Mouse (Mus musculus) gastrocnemius, postnatal 14 days (tissue): ENCODE data around the gene Arhgef12. TPM values are rescaled to one million over a fixed set of nuclear protein-coding genes. Genes with fewer than 3 reads are reported as not detected.
"Not testable (repeated sequence)": the region's sequence is repeated elsewhere in the genome, so short reads cannot be mapped to it uniquely, and the experiment has no call there.

Source experiments
- DNase-seq: peaks from one replicate; pipeline ENCODE4 v3.0.0; 2021; ENCODE audit warnings: mixed read lengths
- intact Hi-C: fragments of 180-260 bp; cut with DNase I; formaldehyde crosslinking; loops from one replicate; pipeline ENCODE4 v1.15.1; 2025; ENCODE audit warnings: low total_unique reads
- long read RNA-seq, 2 experiments: library from polyadenylated mRNA; stranded (forward); transcript quantifications; one replicate each; pipeline ENCODE4 v2.0.0; 2021
- total RNA-seq, 2 experiments: library from RNA; stranded (reverse); gene quantifications; 2 replicates each; pipeline ENCODE4 v1.2.3; 2021

Gene Arhgef12
- 10 to 100 TPM; 45.7 to 52.5 TPM for total RNA-seq
- long read RNA-seq, experiment 1, partial matches to known transcripts: 6 of 19 reads
- long read RNA-seq, experiment 1, other reads (novel, unspliced or antisense): 13 of 19 reads
- long read RNA-seq, experiment 2, full-length matches to known transcripts: 1 of 9 reads
- long read RNA-seq, experiment 2, partial matches to known transcripts: 7 of 9 reads
- long read RNA-seq, experiment 2, other reads (novel, unspliced or antisense): 1 of 9 reads

DNA sequence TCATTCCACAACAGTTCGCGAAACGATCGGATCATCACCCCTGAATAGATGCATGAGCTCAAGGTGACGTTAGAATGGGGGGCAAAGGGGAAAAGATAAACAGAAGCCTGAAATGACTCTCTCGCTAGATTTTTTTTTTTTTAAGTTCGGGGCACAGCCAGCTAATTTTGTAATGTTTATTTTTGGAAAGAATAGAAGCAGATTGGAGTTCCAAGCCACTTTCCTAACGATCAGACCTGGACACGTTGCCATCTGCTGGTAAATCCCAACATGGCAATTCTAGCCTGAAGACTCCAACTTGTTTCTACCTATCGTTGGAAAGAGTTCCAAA, at the start of gene Arhgef12:
Gene Arhgef12 (minus strand): TSS at position 53 of the 331 bp plus-strand sequence.
- peak; percentile 39 for DNase-seq
- intact Hi-C loops: loop anchor here (5.0 kb wide), 1 partner anchor 110 kb away; no protein-coding TSS in a partner anchor

- no peak for DNase-seq
These were observed 48.9 kb upstream of the Arhgef12 start for GRCm38 (mm10) chr9:43155960-43156359.

DNA sequence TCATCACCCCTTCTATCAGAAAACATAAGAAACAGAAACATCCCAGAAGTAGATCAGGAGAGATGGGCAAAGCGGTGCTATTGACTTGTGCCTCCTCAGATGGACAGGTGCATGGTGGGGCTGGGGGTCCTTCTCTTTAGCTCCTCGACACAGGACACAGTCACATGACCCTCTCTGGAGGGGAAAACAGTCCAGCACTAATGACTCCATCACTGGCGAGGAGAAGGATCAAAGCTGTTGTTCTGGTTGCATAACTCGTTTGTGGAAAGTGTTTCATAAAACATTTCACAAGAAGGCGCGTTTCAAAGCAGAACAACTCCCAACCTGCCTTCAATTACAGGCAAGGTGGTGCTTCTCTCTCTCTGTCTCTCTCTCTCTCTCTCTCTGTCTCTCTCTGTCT, 44.7 kb upstream of the Arhgef12 start:
- intact Hi-C loops: no loop called here
- DNase-seq: no peak

More at GRCm38 (mm10) chr9:43155960-43156359, 48.9 kb upstream of the Arhgef12 start:
- intact Hi-C loops: no loop called here

DNA sequence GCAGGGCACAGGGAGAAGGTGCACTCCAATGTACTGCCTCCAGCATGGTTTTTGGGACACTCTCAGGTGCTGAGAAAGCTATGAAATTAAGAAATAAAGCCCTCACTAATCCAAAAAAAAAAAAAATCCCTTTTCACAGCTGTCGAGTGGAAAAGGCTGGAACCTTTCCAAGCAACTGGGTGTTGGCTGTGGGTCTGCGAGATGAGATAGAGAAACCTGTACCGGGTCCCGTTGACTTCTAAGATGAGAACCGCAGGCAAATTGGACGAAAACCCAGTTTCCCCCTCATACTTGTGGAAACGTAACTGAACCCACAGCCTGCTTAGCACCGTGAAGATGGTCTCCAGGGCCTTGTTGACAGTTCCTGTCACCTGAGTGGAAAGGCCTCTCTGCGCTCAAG, 43.9 kb upstream of the Arhgef12 start:
- no peak for DNase-seq
- intact Hi-C loops: no loop called here

- DNase-seq: no peak
- intact Hi-C loops: no loop called here
These were observed 43.0 kb upstream of the Arhgef12 start for GRCm38 (mm10) chr9:43150075-43150474.

GRCm38 (mm10) chr9:43149498-43149897, 42.5 kb upstream of the Arhgef12 start:
- intact Hi-C loops: no loop called here
- no peak for DNase-seq

- intact Hi-C loops: no loop called here
- no peak for DNase-seq
These were observed 38.2 kb upstream of the Arhgef12 start for GRCm38 (mm10) chr9:43145196-43145595.

DNA sequence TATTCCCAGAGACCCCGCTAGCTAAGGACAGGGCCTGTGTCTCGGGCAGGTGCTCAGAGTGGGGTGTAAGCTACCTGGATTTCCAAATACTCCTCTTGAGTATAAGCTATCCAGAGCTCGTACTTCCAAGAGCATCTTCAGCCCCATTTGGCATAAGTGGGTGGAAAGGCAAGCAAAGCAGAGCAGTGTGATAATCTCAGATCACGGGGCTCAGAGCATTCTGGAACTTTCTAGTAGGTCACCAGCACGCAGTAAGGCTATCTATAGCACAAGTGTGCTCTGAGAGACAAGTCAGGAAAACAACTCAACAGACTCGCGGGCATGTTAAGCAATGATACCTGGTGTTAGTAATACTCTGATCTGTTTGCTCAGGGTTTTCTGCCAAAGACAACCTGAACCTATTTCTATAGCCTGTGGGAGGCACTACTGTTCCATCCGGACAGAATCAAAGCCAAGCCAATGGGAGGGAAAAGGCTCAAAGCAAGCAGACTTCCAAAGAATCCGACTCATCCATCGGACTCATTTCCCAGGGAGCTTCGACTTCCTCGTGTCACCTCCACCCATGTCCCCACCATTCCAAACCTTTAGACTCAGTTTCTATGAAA, 37.3 kb upstream of the Arhgef12 start:
- intact Hi-C loops: no loop called here
- DNase-seq: no peak

GRCm38 (mm10) chr9:43141839-43142238, 34.8 kb upstream of the Arhgef12 start:
- DNase-seq: peak; percentile 70

DNA sequence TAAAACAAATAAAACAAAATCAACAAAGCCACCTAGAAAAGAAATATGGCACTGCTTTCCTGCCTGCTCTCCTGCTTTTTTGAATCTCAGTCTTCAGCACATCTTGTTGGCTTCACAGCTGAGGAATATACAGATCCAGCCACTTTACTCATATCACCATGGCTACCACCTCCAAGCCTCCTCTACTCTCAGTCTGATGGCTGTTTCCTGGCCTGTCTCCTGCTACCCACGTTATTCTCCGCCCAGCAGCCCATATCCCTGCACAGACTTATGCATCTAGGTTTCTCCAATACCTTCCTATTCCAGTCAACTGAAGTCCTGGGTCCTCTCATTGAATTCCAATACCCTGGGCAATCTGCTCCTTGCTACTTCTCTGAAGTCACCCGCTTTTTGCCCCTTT, 26.5 kb upstream of the Arhgef12 start:
- intact Hi-C loops: no loop called here
- no peak for DNase-seq

More at GRCm38 (mm10) chr9:43141839-43142238, 34.8 kb upstream of the Arhgef12 start:
- intact Hi-C loops: loop anchor here (2.0 kb wide), 2 partner anchors 69 to 145 kb away; partner anchors contain the start of gene Pou2f3

GRCm38 (mm10) chr9:43132380-43132779, 25.3 kb upstream of the Arhgef12 start:
- intact Hi-C loops: no loop called here
- no peak for DNase-seq

DNA sequence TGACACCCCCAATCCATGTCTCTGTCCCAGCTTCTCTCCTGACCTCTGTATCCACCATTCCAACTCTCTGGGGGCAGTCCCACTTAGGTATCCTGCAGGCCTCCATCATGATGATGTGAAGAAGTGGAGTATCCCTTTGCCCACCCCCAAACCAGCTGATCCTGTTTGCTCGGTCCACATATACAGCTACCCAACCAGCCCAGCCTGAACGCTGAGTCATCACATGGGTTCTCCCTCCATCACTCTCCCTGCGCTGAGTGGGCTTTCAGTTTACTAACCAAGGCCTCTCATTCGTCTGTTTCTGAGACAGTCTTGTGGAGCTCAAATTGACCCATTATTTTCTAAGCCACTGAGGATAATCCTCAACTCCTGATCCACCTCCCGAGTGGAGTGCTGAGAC, 24.9 kb upstream of the Arhgef12 start:
- no peak for DNase-seq
- intact Hi-C loops: no loop called here

DNA sequence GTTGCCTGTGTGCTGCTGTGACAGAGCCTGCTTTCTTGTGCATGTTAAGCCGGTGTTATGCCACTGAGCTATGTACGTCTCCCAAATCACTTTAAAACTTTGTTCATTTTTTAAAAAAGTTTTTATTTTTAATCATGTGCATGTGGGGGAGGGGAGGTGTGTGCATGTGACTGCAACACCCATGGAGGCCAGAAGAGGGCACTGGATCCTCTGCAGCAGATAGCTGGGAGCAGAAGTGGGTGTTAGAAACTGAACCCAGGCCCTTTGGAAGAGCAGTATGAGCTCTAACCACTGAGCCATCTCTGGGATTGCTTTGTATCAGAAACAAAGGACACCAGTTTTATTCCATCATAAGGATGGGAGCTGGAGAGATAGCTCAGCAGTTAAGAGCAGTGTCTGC, 23.6 kb upstream of the Arhgef12 start:
- intact Hi-C loops: no loop called here
- DNase-seq: no peak

- intact Hi-C loops: no loop called here
- peak; percentile 52 for DNase-seq
These were observed 20.2 kb upstream of the Arhgef12 start for GRCm38 (mm10) chr9:43127101-43127787.

- intact Hi-C loops: no loop called here
- DNase-seq: no peak
These were observed 15.3 kb upstream of the Arhgef12 start for GRCm38 (mm10) chr9:43122379-43122778.

- intact Hi-C loops, DNase-seq: not testable (repeated sequence)
These were observed 14.9 kb upstream of the Arhgef12 start for GRCm38 (mm10) chr9:43121948-43122347.

GRCm38 (mm10) chr9:43116997-43117336, 9.9 kb upstream of the Arhgef12 start:
- intact Hi-C loops: no loop called here
- DNase-seq: no peak

DNA sequence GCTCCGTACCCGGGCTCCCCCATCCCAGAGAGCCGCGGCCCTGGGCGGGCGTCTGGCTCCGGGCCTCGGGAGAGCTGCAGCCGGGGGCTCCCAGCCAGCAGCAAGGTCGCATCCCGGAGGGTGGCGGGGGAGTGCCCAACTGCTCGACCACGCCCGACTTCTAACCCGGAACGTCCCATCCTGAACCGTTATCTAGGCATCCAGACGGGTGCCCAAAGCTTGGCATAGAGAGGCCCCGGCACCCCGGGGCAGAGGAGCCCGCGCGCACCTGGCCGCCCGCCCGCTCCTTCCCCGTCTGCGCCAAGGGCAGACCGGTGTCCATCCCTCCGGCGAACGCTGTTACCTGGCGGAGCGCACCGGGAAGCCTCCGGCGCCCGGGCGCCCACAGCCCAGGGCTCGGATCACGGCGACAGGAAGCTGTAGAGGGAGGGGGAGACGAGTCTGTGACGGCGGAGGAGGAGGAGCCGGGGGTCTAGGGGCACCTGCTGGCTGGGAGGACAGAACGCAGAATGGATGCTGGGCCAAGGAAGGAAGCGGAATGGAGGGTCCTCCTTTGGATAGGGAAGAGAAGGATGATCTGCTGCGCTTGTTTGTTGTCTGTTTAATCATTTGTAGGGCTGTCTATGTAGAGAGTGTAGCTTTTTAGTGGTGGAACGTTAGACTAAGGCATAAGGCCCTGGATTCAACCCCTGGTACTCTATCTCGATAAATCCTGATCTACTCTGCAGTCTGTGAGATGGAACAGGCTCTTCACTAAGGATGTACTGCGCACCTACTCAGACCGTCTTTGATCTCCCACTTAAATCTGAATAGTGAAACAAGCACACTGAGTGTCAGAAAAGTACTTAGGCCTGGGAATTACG, 9.3 kb upstream of the Arhgef12 start, which contains the start of gene Tmem136:
Gene Tmem136 (minus strand): TSS at position 437 of the 863 bp plus-strand sequence.
- intact Hi-C loops: no loop called here
- peak; percentile 52 for DNase-seq

GRCm38 (mm10) chr9:43115431-43116133, 8.5 kb upstream of the Arhgef12 start:
- intact Hi-C loops: no loop called here
- DNase-seq: no peak
